Mouse (Mus musculus) ES-E14 (cell line): ENCODE results near the gene Prl.

Source experiments
- CHD2 ChIP-seq: IDR thresholded peaks from 2 replicates; pipeline ENCODE4 v1.6.1; 2014; ENCODE audit warnings: mild to moderate bottlenecking, low read depth, low read length, inconsistent platforms
- HCFC1 ChIP-seq: IDR thresholded peaks from 2 replicates; pipeline ENCODE4 v1.6.1; 2012; ENCODE audit warnings: low read length, inconsistent platforms, borderline replicate concordance; ENCODE audit not compliant: insufficient read depth
- MAFK ChIP-seq: IDR thresholded peaks from 2 replicates; pipeline ENCODE4 v1.6.1; 2014; ENCODE audit warnings: mild to moderate bottlenecking, low read depth, low read length, inconsistent platforms; ENCODE audit not compliant: insufficient read depth
- ZC3H11A ChIP-seq: IDR thresholded peaks from 2 replicates; pipeline ENCODE4 v1.6.1; 2012; ENCODE audit warnings: low read depth, mild to moderate bottlenecking, inconsistent platforms, low read length, borderline replicate concordance
- ZNF384 ChIP-seq: IDR thresholded peaks from 2 replicates; pipeline ENCODE4 v1.6.1; 2012; ENCODE audit warnings: low read depth, low read length, inconsistent platforms

DNA sequence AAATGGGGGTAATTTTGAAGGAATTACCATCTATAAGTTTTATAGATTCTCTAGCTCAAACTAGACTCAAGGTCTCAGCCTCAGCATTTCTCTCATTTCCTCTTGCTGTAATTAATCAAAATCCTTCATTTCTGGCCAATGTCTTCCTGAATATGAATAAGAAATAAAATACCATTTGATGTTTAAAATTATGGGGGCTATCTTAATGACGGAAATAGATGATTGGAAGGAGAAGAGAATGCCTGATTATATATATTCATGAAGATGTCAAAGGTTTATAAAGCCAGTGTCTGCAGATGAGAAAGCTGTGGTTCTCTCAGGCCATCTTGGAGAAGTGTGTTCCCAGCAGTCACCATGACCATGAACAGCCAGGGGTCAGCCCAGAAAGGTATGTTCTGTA, at the start of gene Prl:
- TF ChIP-seq HCFC1 (no peak), MAFK (no peak), ZC3H11A (no peak), CHD2 (no peak), ZNF384 (no peak)
